12 mouse cellular contexts compared by ENCODE assay signal in genomic region chr11:115393721-115394325, GRCm38 (mm10). TPM values are rescaled to one million over a fixed set of nuclear protein-coding genes. Genes with fewer than 3 reads are reported as not detected.
DNase-seq lines count a peak whose midpoint lies in the region; ATAC-seq and TF ChIP-seq lines count a peak whose summit lies in the region.
"Had no signal": no experiment of that assay in that cellular context is flagged by ENCODE, and none has a peak within 500 bp of the region (broad histone marks: within the 10 kb centered on the region; RNA-seq: fewer than 3 reads in every experiment).

No protein-coding gene starts in this region.

- no peak overlapping the region for H3K27ac ChIP-seq in hindbrain, embryonic 16.5 days (ENCODE audit: low read depth, low read length)
- no peak overlapping the region for H3K27ac ChIP-seq in hindbrain, embryonic 13.5 days
- H3K27ac ChIP-seq in liver, embryonic 14.5 days = no peak overlapping the region
- no peak overlapping the region for H3K27ac ChIP-seq in layer of hippocampus, adult 2 months
- no peak overlapping the region for H3K27ac ChIP-seq in hindbrain, embryonic 14.5 days
- H3K27ac ChIP-seq: embryonic facial prominence, embryonic 15.5 days had no signal

- TF ChIP-seq CTCF in liver, embryonic 14.5 days (IDR thresholded peaks at IDR 0.05; ENCODE audit: low read depth) = no peak
- no peak for TF ChIP-seq CTCF in layer of hippocampus, adult 2 months (conservative IDR thresholded peaks at IDR 0.05)

- no peak overlapping the region for H3K4me2 ChIP-seq in hindbrain, embryonic 16.5 days (ENCODE audit: low read length)
- no peak overlapping the region for H3K4me2 ChIP-seq in hindbrain, embryonic 13.5 days
- peak overlapping the region; percentile 28; the same call in 1 of the 2 replicates for H3K4me2 ChIP-seq in liver, embryonic 14.5 days (ENCODE audit: low read depth)
- no peak overlapping the region for H3K4me2 ChIP-seq in hindbrain, embryonic 14.5 days (replicated peaks)
- H3K4me2 ChIP-seq: embryonic facial prominence, embryonic 15.5 days had no signal

- no peaks in the 10 kb centered on the region for H3K4me1 ChIP-seq in hindbrain, embryonic 16.5 days (ENCODE audit: control insufficient read depth, insufficient read depth, low read depth, low read length)
- no peaks in the 10 kb centered on the region for H3K4me1 ChIP-seq in hindbrain, embryonic 13.5 days (replicated peaks)
- no peaks in the 10 kb centered on the region for H3K4me1 ChIP-seq in liver, embryonic 14.5 days (replicated peaks; ENCODE audit: control insufficient read depth in 2 of 2, insufficient read depth in 2 of 2, low read length in 1 of 2)
- H3K4me1 ChIP-seq in hindbrain, embryonic 14.5 days (replicated peaks; ENCODE audit: control insufficient read depth, insufficient read depth, low read length) = no peaks in the 10 kb centered on the region
- H3K4me1 ChIP-seq: embryonic facial prominence, embryonic 15.5 days had no signal

- TF ChIP-seq EP300 in liver, embryonic 14.5 days (IDR thresholded peaks at IDR 0.05; ENCODE audit: low read depth) = no peak

- H3K9me3 ChIP-seq in hindbrain, embryonic 16.5 days (ENCODE audit: control insufficient read depth, low read length) = no peaks in the 10 kb centered on the region
- H3K9me3 ChIP-seq in hindbrain, embryonic 13.5 days = no peaks in the 10 kb centered on the region
- no peaks in the 10 kb centered on the region for H3K9me3 ChIP-seq in liver, embryonic 14.5 days (ENCODE audit: control insufficient read depth, low read length)
- H3K9me3 ChIP-seq in hindbrain, embryonic 14.5 days (ENCODE audit: control insufficient read depth, low read length) = no peaks in the 10 kb centered on the region
- H3K9me3 ChIP-seq: embryonic facial prominence, embryonic 15.5 days had no signal

- H3K4me3 ChIP-seq in hindbrain, embryonic 16.5 days (ENCODE audit: low read length) = no peak overlapping the region
- H3K4me3 ChIP-seq in hindbrain, embryonic 13.5 days = no peak overlapping the region
- no peak overlapping the region for H3K4me3 ChIP-seq in liver, embryonic 14.5 days (ENCODE audit: insufficient read depth in 1 of 2, low read depth in 2 of 2, low read length in 2 of 2)
- H3K4me3 ChIP-seq in layer of hippocampus, adult 2 months = no peak overlapping the region
- H3K4me3 ChIP-seq in hindbrain, embryonic 14.5 days (replicated peaks; ENCODE audit: low read length) = no peak overlapping the region
- H3K4me3 ChIP-seq: embryonic facial prominence, embryonic 15.5 days; myocyte had no signal

- DNase-seq in ZHBTc4 (ENCODE audit: low read depth, low spot score) = peak; percentile 84
- peak; percentile 82 to 85 for DNase-seq in cerebellum, postnatal 10 days
- DNase-seq in liver, embryonic 14.5 days (ENCODE audit: low read depth in 3 of 3, low spot score in 3 of 3) = no peak
- DNase-seq in layer of hippocampus, adult 2 months (ENCODE audit: low spot score in 2 of 2) = no peak
- no peak for DNase-seq in c-Kit-positive CD71-positive TER-119-positive erythroid progenitor cells, embryonic 14.5 days (ENCODE audit: low spot score)
- no peak for DNase-seq in hindbrain, embryonic 14.5 days (ENCODE audit: low spot score)
- DNase-seq: gastrocnemius, postnatal 14 days; layer of hippocampus, postnatal 36 days had no signal

- H3K36me3 ChIP-seq in hindbrain, embryonic 16.5 days (ENCODE audit: control insufficient read depth, insufficient read depth, low read length) = peaks cover 30% of the 10 kb centered on the region
- H3K36me3 ChIP-seq in hindbrain, embryonic 13.5 days = peaks cover 74% of the 10 kb centered on the region
- no peaks in the 10 kb centered on the region for H3K36me3 ChIP-seq in liver, embryonic 14.5 days (replicated peaks; ENCODE audit: control insufficient read depth, insufficient read depth, low read depth)
- peaks cover 76% of the 10 kb centered on the region for H3K36me3 ChIP-seq in hindbrain, embryonic 14.5 days (replicated peaks; ENCODE audit: control insufficient read depth, insufficient read depth)

- no peak overlapping the region; the same call in 1 of the 2 replicates for H3K9ac ChIP-seq in hindbrain, embryonic 16.5 days (ENCODE audit: low read depth, low read length)
- no peak overlapping the region for H3K9ac ChIP-seq in hindbrain, embryonic 13.5 days
- H3K9ac ChIP-seq in liver, embryonic 14.5 days (replicated peaks) = no peak overlapping the region
- H3K9ac ChIP-seq in hindbrain, embryonic 14.5 days = no peak overlapping the region
- H3K9ac ChIP-seq: embryonic facial prominence, embryonic 15.5 days had no signal

- peak; percentile 37; the same call in 1 of the 2 replicates for ATAC-seq in hindbrain, embryonic 16.5 days
- ATAC-seq in hindbrain, embryonic 13.5 days (ENCODE audit: low FRiP score) = no peak; the same call in 1 of the 2 replicates
- no peak for ATAC-seq in liver, embryonic 14.5 days (ENCODE audit: insufficient read depth)
- ATAC-seq in hindbrain, embryonic 14.5 days (ENCODE audit: low FRiP score) = no peak

- WGBS in hindbrain, embryonic 16.5 days = 67% methylated on average over 33 of the region's 34 CpGs
- 68% methylated on average over 33 of the region's 34 CpGs for WGBS in hindbrain, embryonic 13.5 days
- WGBS in liver, embryonic 14.5 days (ENCODE audit: insufficient replicate concordance) = 67% methylated on average over 34 of the region's 34 CpGs
- 67% methylated on average over 34 of the region's 34 CpGs for WGBS in hindbrain, embryonic 14.5 days

- no peaks in the 10 kb centered on the region for H3K27me3 ChIP-seq in hindbrain, embryonic 16.5 days (replicated peaks; ENCODE audit: control insufficient read depth, insufficient read depth, low read length)
- H3K27me3 ChIP-seq in hindbrain, embryonic 13.5 days = 0 out of 2 replicates have a peak, but pooled peaks cover 3% of the 10 kb centered on the region
- no peaks in the 10 kb centered on the region; the same call in 1 of the 2 replicates for H3K27me3 ChIP-seq in liver, embryonic 14.5 days (ENCODE audit: control insufficient read depth, insufficient read depth, low read length)
- H3K27me3 ChIP-seq in hindbrain, embryonic 14.5 days (ENCODE audit: control insufficient read depth, insufficient read depth, low read length) = no peaks in the 10 kb centered on the region
- H3K27me3 ChIP-seq: embryonic facial prominence, embryonic 15.5 days had no signal

RNA-seq across cellular contexts. Expression of gene Mrpl58, which starts 9.7 kb away (rescaled TPM):
- polyA plus RNA-seq in hindbrain, embryonic 16.5 days (2015; fragmentation: Nextera tagmentation; extraction: Ambion mirVana) = 185 and 186 TPM in 2 replicates
- 196 and 205 TPM in 2 replicates for polyA plus RNA-seq in hindbrain, embryonic 13.5 days (2015; fragmentation: Nextera tagmentation; extraction: Ambion mirVana)
- polyA plus RNA-seq in liver, embryonic 14.5 days (2012; rRNA removed) = 37.8 and 49.2 TPM in 2 replicates
- polyA plus RNA-seq in liver, embryonic 14.5 days (2014; fragmentation: Nextera tagmentation; extraction: Ambion mirVana) = 86.5 and 90.7 TPM in 2 replicates
- 100 to 1,000 TPM; 100 to 105 TPM for total RNA-seq in layer of hippocampus, adult 2 months (2021)
- 196 and 222 TPM in 2 replicates for polyA plus RNA-seq in hindbrain, embryonic 14.5 days (2014; fragmentation: Nextera tagmentation; extraction: Ambion mirVana)

RNA-seq across cellular contexts. Expression of gene Cdr2l, which starts 12.1 kb away (rescaled TPM):
- polyA plus RNA-seq in hindbrain, embryonic 16.5 days (2015; fragmentation: Nextera tagmentation; extraction: Ambion mirVana) = 16.1 and 18.0 TPM in 2 replicates
- polyA plus RNA-seq in hindbrain, embryonic 13.5 days (2015; fragmentation: Nextera tagmentation; extraction: Ambion mirVana) = 22.4 and 23.2 TPM in 2 replicates
- polyA plus RNA-seq in liver, embryonic 14.5 days (2012; rRNA removed) = 1.5 and 1.7 TPM in 2 replicates
- 0.86 and 1.0 TPM in 2 replicates for polyA plus RNA-seq in liver, embryonic 14.5 days (2014; fragmentation: Nextera tagmentation; extraction: Ambion mirVana)
- total RNA-seq in layer of hippocampus, adult 2 months (2021) = 10 to 100 TPM; 21.9 to 26.1 TPM
- 25.7 and 28.5 TPM in 2 replicates for polyA plus RNA-seq in hindbrain, embryonic 14.5 days (2014; fragmentation: Nextera tagmentation; extraction: Ambion mirVana)

RNA-seq across cellular contexts. Expression of gene Atp5h, which starts 25.9 kb away (rescaled TPM):
- polyA plus RNA-seq in hindbrain, embryonic 16.5 days (2015; fragmentation: Nextera tagmentation; extraction: Ambion mirVana) = 832 and 923 TPM in 2 replicates
- 945 and 956 TPM in 2 replicates for polyA plus RNA-seq in hindbrain, embryonic 13.5 days (2015; fragmentation: Nextera tagmentation; extraction: Ambion mirVana)
- polyA plus RNA-seq in liver, embryonic 14.5 days (2012; rRNA removed) = 212 and 334 TPM in 2 replicates
- 616 and 620 TPM in 2 replicates for polyA plus RNA-seq in liver, embryonic 14.5 days (2014; fragmentation: Nextera tagmentation; extraction: Ambion mirVana)
- total RNA-seq in layer of hippocampus, adult 2 months (2021) = 100 to 1,000 TPM; 467 to 494 TPM
- 897 and 1,000 TPM in 2 replicates for polyA plus RNA-seq in hindbrain, embryonic 14.5 days (2014; fragmentation: Nextera tagmentation; extraction: Ambion mirVana)

RNA-seq across cellular contexts. Expression of gene Kctd2, which starts 26.1 kb away (rescaled TPM):
- polyA plus RNA-seq in hindbrain, embryonic 16.5 days (2015; fragmentation: Nextera tagmentation; extraction: Ambion mirVana) = 5.7 and 10.2 TPM in 2 replicates
- 17.7 and 22.2 TPM in 2 replicates for polyA plus RNA-seq in hindbrain, embryonic 13.5 days (2015; fragmentation: Nextera tagmentation; extraction: Ambion mirVana)
- 5.3 and 5.8 TPM in 2 replicates for polyA plus RNA-seq in liver, embryonic 14.5 days (2012; rRNA removed)
- 5.2 and 5.6 TPM in 2 replicates for polyA plus RNA-seq in liver, embryonic 14.5 days (2014; fragmentation: Nextera tagmentation; extraction: Ambion mirVana)
- total RNA-seq in layer of hippocampus, adult 2 months (2021) = 10 to 100 TPM; 74.5 to 74.6 TPM
- polyA plus RNA-seq in hindbrain, embryonic 14.5 days (2014; fragmentation: Nextera tagmentation; extraction: Ambion mirVana) = 31.3 and 32.3 TPM in 2 replicates

RNA-seq across cellular contexts. Expression of gene Hid1, which starts 26.3 kb away (rescaled TPM):
- 66.9 and 67.8 TPM in 2 replicates for polyA plus RNA-seq in hindbrain, embryonic 16.5 days (2015; fragmentation: Nextera tagmentation; extraction: Ambion mirVana)
- polyA plus RNA-seq in hindbrain, embryonic 13.5 days (2015; fragmentation: Nextera tagmentation; extraction: Ambion mirVana) = 41.8 and 42.9 TPM in 2 replicates
- 0.54 and 0.59 TPM in 2 replicates for polyA plus RNA-seq in liver, embryonic 14.5 days (2012; rRNA removed)
- polyA plus RNA-seq in liver, embryonic 14.5 days (2014; fragmentation: Nextera tagmentation; extraction: Ambion mirVana) = 0.50 and 0.86 TPM in 2 replicates
- 100 to 1,000 TPM; 110 to 119 TPM for total RNA-seq in layer of hippocampus, adult 2 months (2021)
- 44.5 and 50.2 TPM in 2 replicates for polyA plus RNA-seq in hindbrain, embryonic 14.5 days (2014; fragmentation: Nextera tagmentation; extraction: Ambion mirVana)

Comparison
In these comparisons a context has a peak if more than half of its experiments do, and no peak if none do; other contexts are left out.
1. DNase-seq: peak in ZHBTc4 (single experiment) and cerebellum, postnatal 10 days (2 of 2); none in liver, embryonic 14.5 days (0 of 3), layer of hippocampus, adult 2 months (0 of 2), c-Kit-positive CD71-positive TER-119-positive erythroid progenitor cells, embryonic 14.5 days (single experiment) and hindbrain, embryonic 14.5 days (single experiment).